Mouse (Mus musculus): Measurements from ENCODE around the gene Gm42669. TPM values are rescaled to one million over a fixed set of nuclear protein-coding genes. Genes with fewer than 3 reads are reported as not detected.

Gm42669 gene
- polyA plus RNA-seq (2016; fragmentation: Nextera tagmentation; extraction: Ambion mirVana), result 0.36 and 0.56 TPM in 2 replicates

DNA sequence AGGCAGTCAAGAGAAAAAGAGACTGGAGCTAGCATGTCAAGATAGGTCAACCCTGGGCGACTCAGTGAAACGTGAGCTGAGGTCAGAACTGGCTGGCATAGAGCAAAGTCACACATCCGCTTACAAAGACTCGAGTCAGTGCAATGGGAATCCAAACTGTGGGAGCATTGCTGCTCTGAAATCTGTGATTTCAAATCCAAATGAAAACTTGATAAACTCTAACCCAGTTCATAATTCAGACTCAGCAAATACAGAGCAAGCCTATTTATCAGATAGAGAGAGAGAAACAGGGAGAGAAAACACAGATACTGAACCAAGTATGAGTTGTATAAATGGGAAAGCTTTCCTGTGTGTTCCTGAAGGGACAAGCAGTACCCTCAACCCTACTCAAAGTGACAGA, at the start of gene Gm42669:
TSS of gene Gm42669 (plus strand) at position 301 of the 400 bp plus-strand sequence.
- H3K4me3 ChIP-seq, result no peak within 1 kb of the TSS
- no peaks in the 10 kb centered on the region for H3K27me3 ChIP-seq (ENCODE audit: low read depth, poor library complexity, severe bottlenecking)
- H3K27ac ChIP-seq, result no peak within 1 kb of the TSS
- 78% methylated on average over 4 of the region's 4 CpGs for WGBS
- no peaks in the 10 kb centered on the region for H3K4me1 ChIP-seq
- DNase-seq (ENCODE audit: low spot score), result no peak
- H3K9me3 ChIP-seq (replicated peaks), result no peaks in the 10 kb centered on the region
- 0 out of 2 replicates have a peak, but pooled peaks cover 6% of the 10 kb centered on the region for H3K36me3 ChIP-seq

DNA sequence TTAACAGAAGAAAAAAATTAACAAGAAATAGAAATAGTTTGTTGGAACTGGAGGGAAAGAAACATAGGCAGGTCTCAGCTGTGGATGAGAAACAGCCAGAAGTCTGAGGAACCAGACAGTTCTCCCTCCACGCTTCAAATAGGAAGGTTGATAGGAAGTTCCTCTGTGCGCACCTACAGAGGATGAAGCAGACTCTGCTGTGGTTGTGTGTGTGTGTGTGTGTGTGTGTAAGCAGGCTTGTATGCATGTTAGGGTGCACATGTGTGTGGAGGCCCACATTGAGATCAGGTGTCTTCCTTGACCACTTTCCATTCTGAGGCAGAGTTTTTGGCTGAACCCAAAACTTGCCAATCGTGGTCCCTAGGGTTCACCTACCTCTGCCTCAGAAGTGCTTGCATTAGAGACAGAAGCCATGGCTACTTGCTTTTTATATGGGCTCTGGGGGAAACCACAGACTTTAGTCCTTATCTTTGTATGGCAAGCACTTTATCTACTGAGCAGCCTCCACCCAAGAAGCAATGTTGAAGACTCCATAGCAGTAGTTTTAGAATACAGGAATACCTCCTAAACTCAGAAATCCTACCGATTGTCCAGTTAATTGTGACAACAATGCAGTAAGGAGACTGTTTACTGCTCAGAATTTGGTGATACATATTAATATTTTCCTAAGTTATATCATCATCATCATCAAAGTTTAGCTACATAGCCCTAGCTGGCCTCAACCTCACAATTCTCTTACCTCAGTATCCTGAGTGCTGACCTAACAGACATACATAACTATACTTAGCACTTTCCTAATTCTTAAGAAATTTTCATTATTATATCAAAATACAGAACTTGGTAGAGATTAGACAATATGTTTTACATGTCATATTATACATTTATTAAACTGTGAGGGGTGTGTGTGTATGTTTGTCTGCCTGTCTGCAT, 45.0 kb upstream of the Gm42669 start:
- 90% methylated on average over 4 of the region's 4 CpGs for WGBS
- no peaks in the 10 kb centered on the region; the same call in 1 of the 2 replicates for H3K4me1 ChIP-seq
- no peak overlapping the region for H3K4me3 ChIP-seq
- H3K27ac ChIP-seq, result no peak overlapping the region
- H3K27me3 ChIP-seq (ENCODE audit: low read depth, poor library complexity, severe bottlenecking), result no peaks in the 10 kb centered on the region
- DNase-seq (ENCODE audit: low spot score), result no peak
- no peaks in the 10 kb centered on the region for H3K9me3 ChIP-seq (replicated peaks)
- H3K36me3 ChIP-seq, result no peaks in the 10 kb centered on the region

- WGBS, result 70% methylated on average over 5 of the region's 5 CpGs
- DNase-seq (ENCODE audit: low spot score), result no peak
- 0 out of 2 replicates have a peak, but pooled peaks cover 3% of the 10 kb centered on the region for H3K36me3 ChIP-seq
- H3K27me3 ChIP-seq (ENCODE audit: low read depth, poor library complexity, severe bottlenecking), result no peaks in the 10 kb centered on the region
- no peak overlapping the region for H3K27ac ChIP-seq
- H3K9me3 ChIP-seq (replicated peaks), result no peaks in the 10 kb centered on the region
- no peak overlapping the region for H3K4me3 ChIP-seq
- H3K4me1 ChIP-seq, result no peaks in the 10 kb centered on the region; the same call in 1 of the 2 replicates
Observed at GRCm38 (mm10) chr5:107466501-107466900, 40.9 kb upstream of the Gm42669 start.

- no peaks in the 10 kb centered on the region; the same call in 1 of the 2 replicates for H3K4me1 ChIP-seq
- DNase-seq (ENCODE audit: low spot score), result no peak
- WGBS, result 83% methylated on average over 4 of the region's 4 CpGs
- H3K27ac ChIP-seq, result no peak overlapping the region
- no peak overlapping the region for H3K4me3 ChIP-seq
- no peaks in the 10 kb centered on the region for H3K9me3 ChIP-seq (replicated peaks)
- H3K36me3 ChIP-seq, result peaks cover 4% of the 10 kb centered on the region; the same call in 1 of the 2 replicates
- no peaks in the 10 kb centered on the region for H3K27me3 ChIP-seq (ENCODE audit: low read depth, poor library complexity, severe bottlenecking)
Observed at GRCm38 (mm10) chr5:107467098-107467497, 40.3 kb upstream of the Gm42669 start.

GRCm38 (mm10) chr5:107470600-107471329, 36.7 kb upstream of the Gm42669 start:
- Histone ChIP-seq H3K36me3 (peaks cover 12% of the 10 kb centered on the region; the same call in 1 of the 2 replicates), H3K4me1 (no peaks in the 10 kb centered on the region; the same call in 1 of the 2 replicates), H3K27me3 (ENCODE audit: low read depth, poor library complexity, severe bottlenecking) (no peaks in the 10 kb centered on the region), H3K9me3 (replicated peaks) (no peaks in the 10 kb centered on the region), H3K4me3 (no peak overlapping the region), H3K27ac (no peak overlapping the region)
- WGBS, result 83% methylated on average over 10 of the region's 10 CpGs
- no peak for DNase-seq (ENCODE audit: low spot score)

DNA sequence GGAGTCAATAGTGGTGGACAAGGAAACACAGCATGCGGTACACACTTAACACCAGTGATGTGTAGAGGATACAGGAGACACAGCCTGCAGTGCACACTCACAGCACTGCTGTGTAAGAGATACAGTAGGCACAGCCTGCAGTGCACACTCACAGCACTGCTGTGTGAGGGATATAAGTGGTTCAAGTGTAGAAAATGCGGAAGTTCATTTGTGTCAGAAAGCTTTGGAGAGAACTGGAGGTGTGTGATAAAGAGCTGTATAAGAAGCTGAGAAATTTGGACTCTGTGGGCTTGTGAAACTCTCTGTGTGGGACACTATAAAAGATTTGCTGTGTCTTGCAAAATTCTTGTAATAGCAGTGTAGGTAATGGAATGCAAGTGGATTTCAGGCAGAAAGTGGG, 27.2 kb upstream of the Gm42669 start:
- no peaks in the 10 kb centered on the region for H3K27me3 ChIP-seq (ENCODE audit: low read depth, poor library complexity, severe bottlenecking)
- no peak for DNase-seq (ENCODE audit: low spot score)
- no peaks in the 10 kb centered on the region for H3K4me1 ChIP-seq
- no peak overlapping the region for H3K27ac ChIP-seq
- WGBS, result 93% methylated on average over 2 of the region's 2 CpGs
- H3K4me3 ChIP-seq, result no peak overlapping the region
- H3K9me3 ChIP-seq (replicated peaks), result no peaks in the 10 kb centered on the region
- peaks cover 3% of the 10 kb centered on the region; the same call in 1 of the 2 replicates for H3K36me3 ChIP-seq

- WGBS, result 74% methylated on average over 4 of the region's 4 CpGs
- peaks cover 2% of the 10 kb centered on the region; the same call in 1 of the 2 replicates for H3K36me3 ChIP-seq
- no peaks in the 10 kb centered on the region for H3K4me1 ChIP-seq
- H3K9me3 ChIP-seq (replicated peaks), result no peaks in the 10 kb centered on the region
- no peaks in the 10 kb centered on the region for H3K27me3 ChIP-seq (ENCODE audit: low read depth, poor library complexity, severe bottlenecking)
- DNase-seq (ENCODE audit: low spot score), result no peak
- no peak overlapping the region for H3K4me3 ChIP-seq
- no peak overlapping the region for H3K27ac ChIP-seq
Observed at GRCm38 (mm10) chr5:107488996-107489395, 18.4 kb upstream of the Gm42669 start.

DNA sequence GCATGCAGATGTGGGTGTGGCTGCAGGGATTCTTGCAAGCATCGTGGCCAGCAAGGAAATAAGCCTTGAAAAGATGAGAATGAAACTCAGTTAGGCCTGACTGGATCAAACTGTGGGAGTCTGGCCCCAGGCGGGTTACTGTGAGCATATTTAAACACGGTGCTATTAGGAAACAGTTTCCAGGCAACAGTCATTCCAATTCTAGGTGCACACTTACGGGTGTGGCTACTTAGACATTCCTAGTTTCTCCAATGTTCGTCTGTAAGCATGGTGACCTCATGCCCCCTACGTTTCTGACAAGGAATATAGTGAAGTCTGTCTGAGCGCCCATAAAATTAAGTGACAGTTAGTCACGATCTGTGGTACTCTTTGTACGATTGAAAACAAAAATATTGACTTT, 16.4 kb upstream of the Gm42669 start:
- WGBS, result 84% methylated on average over 9 of the region's 9 CpGs
- Histone ChIP-seq H3K4me3 (no peak overlapping the region), H3K9me3 (replicated peaks) (no peaks in the 10 kb centered on the region), H3K36me3 (peaks cover 8% of the 10 kb centered on the region), H3K4me1 (no peaks in the 10 kb centered on the region), H3K27me3 (ENCODE audit: low read depth, poor library complexity, severe bottlenecking) (no peaks in the 10 kb centered on the region), H3K27ac (no peak overlapping the region)
- DNase-seq (ENCODE audit: low spot score), result no peak

DNA sequence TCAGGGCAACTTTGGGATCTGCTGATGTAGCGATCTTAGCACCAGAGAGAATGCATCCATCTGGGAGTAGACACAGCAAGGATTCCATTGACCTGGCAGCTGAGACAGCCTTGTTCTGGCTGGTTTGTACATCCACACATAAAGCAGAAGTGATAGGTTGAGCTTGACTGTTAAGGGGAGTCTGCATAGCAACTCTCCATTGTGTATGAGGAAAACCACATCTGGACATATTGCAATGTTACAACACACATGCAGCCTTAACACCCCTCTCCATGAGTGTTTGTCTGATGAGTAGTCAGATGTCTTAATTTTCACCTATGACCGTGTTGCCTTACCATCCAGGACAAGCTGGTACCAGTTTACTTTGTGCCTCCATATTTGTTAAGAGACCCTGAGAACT, 14.9 kb upstream of the Gm42669 start:
- 92% methylated on average over 2 of the region's 2 CpGs for WGBS
- peaks cover 1% of the 10 kb centered on the region; the same call in 1 of the 2 replicates for H3K4me1 ChIP-seq

GRCm38 (mm10) chr5:107494759-107495158, 12.7 kb upstream of the Gm42669 start:
- WGBS, result 96% methylated on average over 5 of the region's 5 CpGs
- Histone ChIP-seq H3K9me3 (replicated peaks) (no peaks in the 10 kb centered on the region), H3K27me3 (ENCODE audit: low read depth, poor library complexity, severe bottlenecking) (no peaks in the 10 kb centered on the region), H3K27ac (no peak overlapping the region), H3K4me1 (peaks cover 10% of the 10 kb centered on the region), H3K4me3 (no peak overlapping the region), H3K36me3 (peaks cover 8% of the 10 kb centered on the region)
- no peak for DNase-seq (ENCODE audit: low spot score)

More for the DNA sequence above, 14.9 kb upstream of the Gm42669 start:
- Histone ChIP-seq H3K36me3 (peaks cover 8% of the 10 kb centered on the region), H3K27ac (no peak overlapping the region), H3K27me3 (ENCODE audit: low read depth, poor library complexity, severe bottlenecking) (no peaks in the 10 kb centered on the region), H3K4me3 (no peak overlapping the region), H3K9me3 (replicated peaks) (no peaks in the 10 kb centered on the region)
- DNase-seq (ENCODE audit: low spot score), result no peak

DNA sequence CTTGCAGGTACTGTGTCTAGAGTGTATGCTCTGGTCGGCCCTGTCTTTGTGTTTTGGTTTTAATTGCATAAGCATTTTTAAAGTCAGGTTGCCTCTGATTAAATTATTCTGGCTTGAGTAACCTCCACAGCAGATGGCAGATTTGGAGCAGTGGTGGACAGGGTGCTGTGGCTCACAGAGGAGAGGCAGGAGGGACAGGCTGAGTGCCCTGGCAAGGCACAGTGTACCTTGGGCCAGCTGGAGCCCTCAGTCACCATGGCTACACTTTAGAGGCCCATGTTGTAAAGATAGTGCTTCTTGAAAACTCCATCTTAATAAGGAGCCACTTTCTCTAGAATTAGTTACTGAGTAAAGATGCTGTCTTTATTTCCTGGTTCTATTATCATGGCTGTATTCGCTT, 11.4 kb upstream of the Gm42669 start:
- WGBS, result 89% methylated on average over 2 of the region's 2 CpGs
- H3K9me3 ChIP-seq (replicated peaks), result no peaks in the 10 kb centered on the region
- peaks cover 10% of the 10 kb centered on the region for H3K4me1 ChIP-seq
- no peak overlapping the region for H3K27ac ChIP-seq
- peaks cover 8% of the 10 kb centered on the region for H3K36me3 ChIP-seq
- no peaks in the 10 kb centered on the region for H3K27me3 ChIP-seq (ENCODE audit: low read depth, poor library complexity, severe bottlenecking)
- no peak overlapping the region for H3K4me3 ChIP-seq
- DNase-seq (ENCODE audit: low spot score), result no peak

GRCm38 (mm10) chr5:107497519-107498501, 9.6 kb upstream of the Gm42669 start:
- Histone ChIP-seq H3K27ac (no peak overlapping the region), H3K4me1 (peaks cover 10% of the 10 kb centered on the region), H3K4me3 (no peak overlapping the region), H3K36me3 (peaks cover 6% of the 10 kb centered on the region), H3K27me3 (ENCODE audit: low read depth, poor library complexity, severe bottlenecking) (no peaks in the 10 kb centered on the region), H3K9me3 (replicated peaks) (no peaks in the 10 kb centered on the region)
- 81% methylated on average over 10 of the region's 10 CpGs for WGBS
- DNase-seq (ENCODE audit: low spot score), result no peak

All from limb, embryonic 10.5 days (tissue).